Mouse (Mus musculus) MEL (cell line): ENCODE measurements at regions not wholly inside any gene's neighbourhood (a gene's known extent, or its start where the extent isn't known, plus 50 kb on each side); places are given as distances from the start of the nearest gene placed in this dataset.

Source experiments
- DNase-seq: peaks from one replicate; pipeline ENCODE4 v3.0.0; 2011; ENCODE audit warnings: low read depth, low spot score
- H3K27ac ChIP-seq: 2 replicates; pipeline ENCODE4 v1.5.1; 2012; ENCODE audit warnings: low read depth, mild to moderate bottlenecking, control low read depth, low read length, moderate library complexity; ENCODE audit not compliant: control insufficient read depth
- H3K27me3 ChIP-seq, 2 experiments: fragments of 150-350 bp in 1 of 2; sonication (generic) in 1 of 2; 2 replicates each; pipeline ENCODE4 v1.6.1; 2012; ENCODE audit warnings: low read length in 2 of 2, mild to moderate bottlenecking in 2 of 2, improper control_type of control experiment in 1 of 2, moderate library complexity in 1 of 2; ENCODE audit not compliant: insufficient read depth in 2 of 2, control insufficient read depth in 1 of 2
- H3K36me3 ChIP-seq, 2 experiments: 2 replicates each; pipeline ENCODE4 v1.6.1; 2012 to 2014; ENCODE audit warnings: low read length in 2 of 2, improper control_type of control experiment in 1 of 2, inconsistent platforms in 1 of 2, mild to moderate bottlenecking in 1 of 2; ENCODE audit not compliant: insufficient read depth in 2 of 2, control insufficient read depth in 1 of 2
- H3K4me1 ChIP-seq, 2 experiments: fragments of 150-350 bp in 1 of 2; sonication (generic) in 1 of 2; 2 replicates each; pipeline ENCODE4 v1.6.1; 2012; ENCODE audit warnings: low read length in 2 of 2, improper control_type of control experiment in 1 of 2, mild to moderate bottlenecking in 1 of 2; ENCODE audit not compliant: insufficient read depth in 2 of 2, control insufficient read depth in 1 of 2
- H3K4me3 ChIP-seq, 2 experiments: fragments of 150-350 bp in 1 of 2; sonication (generic) in 1 of 2; 2 replicates each; pipeline ENCODE4 v1.5.1; 2012; ENCODE audit warnings: low read depth in 2 of 2, low read length in 2 of 2, mild to moderate bottlenecking in 2 of 2, moderate library complexity in 2 of 2, control low read depth in 1 of 2, improper control_type of control experiment in 1 of 2; ENCODE audit not compliant: control insufficient read depth in 1 of 2, insufficient read depth in 1 of 2
- H3K79me2 ChIP-seq: 2 replicates; pipeline ENCODE4 v1.6.1; 2012; ENCODE audit warnings: mild to moderate bottlenecking, low read length, moderate library complexity; ENCODE audit not compliant: control insufficient read depth, poor library complexity, insufficient read depth
- H3K9ac ChIP-seq: 2 replicates; pipeline ENCODE4 v1.6.1; 2012; ENCODE audit warnings: low read depth, mild to moderate bottlenecking, control low read depth, low read length, moderate library complexity; ENCODE audit not compliant: control insufficient read depth, poor library complexity, severe bottlenecking
- H3K9me3 ChIP-seq: fragments of 150-350 bp; sonication (generic); replicated peaks from 2 replicates; pipeline ENCODE4 v1.6.1; 2012; ENCODE audit warnings: mild to moderate bottlenecking, low read length, improper control_type of control experiment, moderate library complexity; ENCODE audit not compliant: insufficient read depth
- BHLHE40 ChIP-seq: IDR thresholded peaks from 2 replicates; pipeline ENCODE4 v1.6.1; 2012; ENCODE audit warnings: low read depth, mild to moderate bottlenecking, inconsistent platforms, low read length, improper control_type of control experiment, borderline replicate concordance
- E2F4 ChIP-seq: IDR thresholded peaks from 2 replicates; pipeline ENCODE4 v1.6.1; 2011; ENCODE audit warnings: low read depth, low read length, improper control_type of control experiment, borderline replicate concordance
- ELF1 ChIP-seq: IDR thresholded peaks from 2 replicates; pipeline ENCODE4 v1.6.1; 2014; ENCODE audit warnings: low read depth, mild to moderate bottlenecking, inconsistent platforms, low read length, improper control_type of control experiment, moderate library complexity
- EP300 ChIP-seq, 2 experiments: IDR thresholded peaks; 2 replicates each; pipeline ENCODE4 v1.6.1; 2011; ENCODE audit warnings: improper control_type of control experiment in 2 of 2, low read length in 2 of 2, low read depth in 1 of 2, mild to moderate bottlenecking in 1 of 2
- ETS1 ChIP-seq: IDR thresholded peaks from 2 replicates; pipeline ENCODE4 v1.6.1; 2012; ENCODE audit warnings: low read depth, mild to moderate bottlenecking, inconsistent platforms, low read length, improper control_type of control experiment, moderate library complexity
- KAT2A ChIP-seq: conservative IDR thresholded peaks from 2 replicates; pipeline ENCODE4 v1.6.1; 2012; ENCODE audit warnings: low read depth, low read length, improper control_type of control experiment, inconsistent platforms
- MAFK ChIP-seq: IDR thresholded peaks from 2 replicates; pipeline ENCODE4 v1.6.1; 2011; ENCODE audit warnings: low read depth, mild to moderate bottlenecking, low read length, improper control_type of control experiment, borderline replicate concordance
- MAX ChIP-seq: IDR thresholded peaks from 2 replicates; pipeline ENCODE4 v1.6.1; 2011; ENCODE audit warnings: low read length, improper control_type of control experiment
- MEF2A ChIP-seq: IDR thresholded peaks from 2 replicates; pipeline ENCODE4 v1.6.1; 2014; ENCODE audit warnings: low read depth, mild to moderate bottlenecking, inconsistent platforms, low read length, improper control_type of control experiment; ENCODE audit not compliant: poor library complexity, insufficient replicate concordance, severe bottlenecking; ENCODE audit errors: extremely low read depth
- MXI1 ChIP-seq: IDR thresholded peaks from 2 replicates; pipeline ENCODE4 v1.6.1; 2011; ENCODE audit warnings: mild to moderate bottlenecking, low read depth, low read length, improper control_type of control experiment
- POLR2A ChIP-seq, 2 experiments: IDR thresholded peaks; 2 replicates each; pipeline ENCODE4 v1.6.1; 2011 to 2012; ENCODE audit warnings: low read length in 2 of 2, mild to moderate bottlenecking in 2 of 2, control low read depth in 1 of 2, improper control_type of control experiment in 1 of 2, low read depth in 1 of 2, moderate library complexity in 1 of 2; ENCODE audit not compliant: control insufficient read depth in 1 of 2, insufficient read depth in 1 of 2, poor library complexity in 1 of 2
- RCOR1 ChIP-seq: IDR thresholded peaks from 2 replicates; pipeline ENCODE4 v1.6.1; 2012; ENCODE audit warnings: low read depth, mild to moderate bottlenecking, inconsistent platforms, low read length, improper control_type of control experiment
- SIN3A ChIP-seq: IDR thresholded peaks from 2 replicates; pipeline ENCODE4 v1.6.1; 2012; ENCODE audit warnings: low read length, improper control_type of control experiment, inconsistent platforms
- TAL1 ChIP-seq: IDR thresholded peaks from 2 replicates; pipeline ENCODE4 v1.6.1; 2012; ENCODE audit warnings: mild to moderate bottlenecking, inconsistent platforms, low read length, moderate library complexity, mixed read lengths
- TBP ChIP-seq: IDR thresholded peaks from 2 replicates; pipeline ENCODE4 v1.8.0; 2011; ENCODE audit warnings: low read depth, low read length, improper control_type of control experiment
- TCF12 ChIP-seq: IDR thresholded peaks from 2 replicates; pipeline ENCODE4 v1.6.1; 2014; ENCODE audit warnings: low read depth, mild to moderate bottlenecking, inconsistent platforms, low read length, improper control_type of control experiment, moderate library complexity
- UBTF ChIP-seq: IDR thresholded peaks from 2 replicates; pipeline ENCODE4 v1.6.1; 2012; ENCODE audit warnings: low read depth, mild to moderate bottlenecking, inconsistent platforms, low read length, improper control_type of control experiment, moderate library complexity, borderline replicate concordance; ENCODE audit not compliant: insufficient read depth
- USF2 ChIP-seq, 2 experiments: IDR thresholded peaks; 2 replicates each; pipeline ENCODE4 v1.6.1; 2011 to 2012; ENCODE audit warnings: improper control_type of control experiment in 2 of 2, low read length in 2 of 2, borderline replicate concordance in 1 of 2, inconsistent platforms in 1 of 2, low read depth in 1 of 2, mild to moderate bottlenecking in 1 of 2; ENCODE audit not compliant: insufficient read depth in 1 of 2
- ZC3H11A ChIP-seq: IDR thresholded peaks from 2 replicates; pipeline ENCODE4 v1.6.1; 2012; ENCODE audit warnings: low read depth, mild to moderate bottlenecking, inconsistent platforms, low read length, improper control_type of control experiment
- ZKSCAN1 ChIP-seq: IDR thresholded peaks from 2 replicates; pipeline ENCODE4 v1.6.1; 2012; ENCODE audit warnings: low read depth, mild to moderate bottlenecking, inconsistent platforms, low read length, improper control_type of control experiment, moderate library complexity
- ZMIZ1 ChIP-seq: IDR thresholded peaks from 2 replicates; pipeline ENCODE4 v1.6.1; 2012; ENCODE audit warnings: low read depth, mild to moderate bottlenecking, inconsistent platforms, low read length, improper control_type of control experiment, moderate library complexity

- no peaks in the 10 kb centered on the region for H3K4me1 ChIP-seq
- no peak for DNase-seq
- no peak for TF ChIP-seq TAL1
- no peak for TF ChIP-seq SIN3A
- no peak for TF ChIP-seq ELF1
- TF ChIP-seq TBP, result no peak
- no peak for TF ChIP-seq MAX
- TF ChIP-seq UBTF, result no peak
- TF ChIP-seq POLR2A (IDR thresholded peaks at IDR 0.05; ENCODE audit: control insufficient read depth in 1 of 2, insufficient read depth in 1 of 2, low read depth in 1 of 2, low read length in 2 of 2, poor library complexity in 1 of 2), result no peak
- TF ChIP-seq BHLHE40, result no peak
These were observed 1126.5 kb upstream of the Gulo start for GRCm38 (mm10) chr14:67135221-67136140.

GRCm38 (mm10) chr14:67133221-67133620 lies 1124.2 kb upstream of the Gulo start:
- no peaks in the 10 kb centered on the region for H3K36me3 ChIP-seq
- no peaks in the 10 kb centered on the region for H3K79me2 ChIP-seq
- no peak for DNase-seq

More at GRCm38 (mm10) chr14:67135221-67136140, 1126.5 kb upstream of the Gulo start:
- Histone ChIP-seq H3K27me3 (no peaks in the 10 kb centered on the region), H3K36me3 (no peaks in the 10 kb centered on the region), H3K9me3 (no peaks in the 10 kb centered on the region), H3K27ac (no peak overlapping the region), H3K9ac (no peak overlapping the region), H3K4me3 (no peak overlapping the region), H3K79me2 (no peaks in the 10 kb centered on the region)

More at GRCm38 (mm10) chr14:67133221-67133620, 1124.2 kb upstream of the Gulo start:
- Histone ChIP-seq H3K4me3 (no peak overlapping the region), H3K27ac (no peak overlapping the region), H3K9ac (no peak overlapping the region), H3K4me1 (no peaks in the 10 kb centered on the region), H3K9me3 (no peaks in the 10 kb centered on the region), H3K27me3 (no peaks in the 10 kb centered on the region)
- TF ChIP-seq ZMIZ1 (no peak), POLR2A (IDR thresholded peaks at IDR 0.05; ENCODE audit: control insufficient read depth in 1 of 2, insufficient read depth in 1 of 2, low read depth in 1 of 2, low read length in 2 of 2, poor library complexity in 1 of 2) (no peak), USF2 (IDR thresholded peaks at IDR 0.05; ENCODE audit: borderline replicate concordance in 1 of 2, insufficient read depth in 1 of 2, low read depth in 1 of 2, low read length in 2 of 2) (no peak), MAX (no peak), UBTF (no peak), ZC3H11A (no peak), ZKSCAN1 (no peak), TCF12 (no peak), KAT2A (no peak), E2F4 (no peak), RCOR1 (no peak), MAFK (no peak), EP300 (IDR thresholded peaks at IDR 0.05; ENCODE audit: low read depth in 1 of 2, low read length in 2 of 2) (no peak), SIN3A (no peak), TBP (no peak), MXI1 (no peak), MEF2A (no peak), ETS1 (no peak)
